Mouse (Mus musculus) adrenal gland, adult 18-20 months (tissue): ENCODE measurements around the gene Ccnl2. TPM values are rescaled to one million over a fixed set of nuclear protein-coding genes. Genes with fewer than 3 reads are reported as not detected.
"Not testable (repeated sequence)": the region's sequence is repeated elsewhere in the genome, so short reads cannot be mapped to it uniquely, and the experiment has no call there.

Experiments used
- DNase-seq, 2 experiments: peaks; one replicate each; pipeline ENCODE4 v3.0.0; 2021 to 2022; ENCODE audit warnings: low spot score in 2 of 2
- total RNA-seq, 2 experiments: library from RNA; stranded (reverse); gene quantifications; 1 replicate in 1 of 2; 2 replicates in 1 of 2; pipeline ENCODE4 v1.2.3; 2021

The Ccnl2 gene
- total RNA-seq, 2 experiments from 2014 or later = 112 to 146 TPM

- not testable (repeated sequence) for DNase-seq
These were observed 23.5 kb upstream of the Ccnl2 start for GRCm38 (mm10) chr4:155788833-155789232.

DNA sequence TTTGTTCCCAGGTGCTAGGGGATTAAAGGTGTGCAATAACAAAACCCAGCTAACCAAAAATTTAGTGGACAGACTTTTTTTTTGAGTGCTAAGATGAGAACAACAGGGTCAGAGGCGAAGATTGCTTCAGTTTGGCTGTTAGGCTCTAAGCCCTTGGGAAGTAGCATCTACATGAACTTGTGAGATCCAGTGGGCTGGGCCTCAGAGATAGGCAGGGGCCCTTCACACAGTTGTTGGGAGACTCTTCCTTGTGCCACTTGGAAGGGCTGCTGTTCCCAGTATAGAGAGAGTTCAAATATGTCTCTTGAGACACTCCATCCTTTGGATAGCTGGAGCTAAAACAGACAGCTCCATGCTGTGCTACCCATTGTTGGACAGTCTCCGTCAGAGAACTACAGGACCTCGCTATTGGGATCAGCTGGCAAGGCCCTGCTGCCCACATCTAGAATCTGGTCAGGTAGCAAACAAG, 22.2 kb upstream of the Ccnl2 start, which contains the start of gene Ankrd65:
Gene Ankrd65 (plus strand): TSS at position 419 of the 469 bp plus-strand sequence.
- no peak for DNase-seq

DNA sequence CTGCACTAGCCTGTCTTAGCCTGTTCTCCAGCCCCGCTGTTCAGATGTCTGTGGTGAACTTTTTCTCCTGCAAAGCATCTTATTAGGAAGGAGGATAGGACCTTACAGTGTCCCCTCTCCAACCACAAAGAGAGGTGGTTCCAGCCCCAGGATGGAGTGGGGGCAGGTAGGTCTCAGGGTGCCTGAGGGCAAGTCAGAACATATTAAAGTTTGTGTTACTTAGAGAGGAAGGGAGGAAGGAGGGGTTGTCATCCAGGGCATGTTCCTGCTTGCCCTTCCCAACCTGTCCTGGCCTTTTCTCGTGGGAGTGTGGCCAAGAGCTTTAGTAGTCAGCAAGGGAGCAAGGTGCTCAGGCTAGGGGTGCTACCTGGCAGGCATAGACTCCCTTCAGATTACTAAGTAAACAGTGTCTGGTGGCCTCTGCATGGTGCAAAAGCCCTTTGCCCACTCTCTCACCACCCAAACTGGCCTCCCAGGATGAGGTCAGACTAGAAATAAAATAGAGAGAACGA, 21.6 kb upstream of the Ccnl2 start:
- no peak for DNase-seq

DNA sequence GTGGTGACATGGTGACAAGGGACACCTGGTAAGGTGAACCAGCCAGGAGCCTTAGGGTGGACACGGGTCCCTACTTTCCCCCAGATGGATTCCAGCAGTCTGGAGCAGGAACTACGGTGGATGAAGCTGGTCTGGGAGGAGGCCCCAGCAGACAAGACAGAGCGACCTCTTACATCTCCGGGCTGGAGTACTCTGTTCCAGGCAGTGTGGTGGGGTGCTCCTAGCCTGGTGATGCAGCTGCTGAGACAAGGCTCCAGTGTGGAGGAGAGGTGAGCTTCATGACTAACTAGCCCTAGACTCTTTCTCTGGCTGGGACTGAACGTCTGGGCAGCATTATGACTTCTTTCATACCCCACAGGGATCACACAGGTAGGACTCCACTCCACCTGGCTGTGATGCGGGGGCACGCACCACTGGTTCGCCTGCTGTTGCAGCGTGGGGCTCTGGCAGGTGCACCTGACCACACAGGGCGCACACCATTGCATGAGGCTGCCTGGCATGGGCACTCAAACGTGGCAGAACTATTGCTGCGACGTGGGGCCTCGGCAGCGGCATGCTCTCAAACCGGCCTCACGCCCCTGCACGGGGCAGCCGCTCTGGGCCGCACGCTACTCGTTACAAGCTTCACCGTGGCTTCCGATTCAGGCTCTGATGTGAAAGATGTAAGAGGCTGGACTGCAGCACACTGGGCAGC, 20.9 kb upstream of the Ccnl2 start:
- DNase-seq = no peak

GRCm38 (mm10) chr4:155793730-155794129, 18.6 kb upstream of the Ccnl2 start:
- DNase-seq = no peak

DNA sequence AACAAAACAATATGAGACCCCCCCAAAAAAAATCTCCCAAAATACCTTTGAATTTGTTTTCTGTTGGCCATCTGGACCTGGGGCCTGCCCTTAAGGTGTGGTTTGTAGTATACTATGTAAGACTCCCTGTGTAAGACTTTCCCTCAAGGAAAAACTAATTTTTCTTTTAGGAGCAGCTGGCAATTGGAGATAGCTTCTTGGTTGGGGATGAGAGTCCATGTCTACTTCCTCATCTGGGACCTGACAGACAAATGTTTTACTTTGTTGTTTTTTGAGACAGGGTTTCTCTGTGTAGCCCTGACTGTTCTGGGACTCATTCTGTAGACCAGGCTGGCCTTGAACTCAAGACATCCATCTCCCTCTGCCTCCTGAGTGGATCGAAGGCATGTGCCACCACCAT, 10.2 kb upstream of the Ccnl2 start:
- no peak for DNase-seq

DNA sequence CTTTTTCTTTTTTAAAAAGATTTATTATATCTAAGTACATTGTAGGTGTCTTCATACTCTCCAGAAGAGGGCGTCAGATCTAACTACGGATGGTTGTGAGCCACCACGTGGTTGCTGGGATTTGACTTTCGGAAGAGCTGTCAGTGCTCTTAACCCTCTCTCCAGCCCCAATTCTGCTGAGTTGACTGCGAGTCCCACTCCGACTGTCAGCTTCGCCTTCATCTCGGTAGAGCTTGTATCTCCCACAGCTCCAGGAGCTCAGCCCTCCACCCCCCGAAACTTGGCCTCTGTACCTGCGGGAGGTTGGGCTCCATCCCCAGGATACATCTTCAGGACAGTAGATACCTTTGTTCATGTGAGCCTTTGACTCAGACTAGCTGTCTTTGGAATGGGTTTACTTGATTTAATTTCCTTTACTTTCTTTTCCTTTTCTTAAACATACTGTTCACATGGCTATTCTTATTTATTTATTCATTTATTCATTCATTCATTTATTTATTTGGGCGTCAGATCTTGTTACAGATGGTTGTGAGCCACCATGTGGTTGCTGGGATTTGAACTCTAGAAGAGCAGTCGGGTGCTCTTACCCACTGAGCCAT, 9.4 kb upstream of the Ccnl2 start, which contains the start of gene Mrpl20:
Gene Mrpl20 (plus strand): TSS at position 138 of the 599 bp plus-strand sequence.
- no peak for DNase-seq

GRCm38 (mm10) chr4:155803340-155804041, 8.8 kb upstream of the Ccnl2 start:
- DNase-seq = peak; percentile 97 to 98

GRCm38 (mm10) chr4:155807841-155808240, 4.4 kb upstream of the Ccnl2 start:
- DNase-seq = no peak

DNA sequence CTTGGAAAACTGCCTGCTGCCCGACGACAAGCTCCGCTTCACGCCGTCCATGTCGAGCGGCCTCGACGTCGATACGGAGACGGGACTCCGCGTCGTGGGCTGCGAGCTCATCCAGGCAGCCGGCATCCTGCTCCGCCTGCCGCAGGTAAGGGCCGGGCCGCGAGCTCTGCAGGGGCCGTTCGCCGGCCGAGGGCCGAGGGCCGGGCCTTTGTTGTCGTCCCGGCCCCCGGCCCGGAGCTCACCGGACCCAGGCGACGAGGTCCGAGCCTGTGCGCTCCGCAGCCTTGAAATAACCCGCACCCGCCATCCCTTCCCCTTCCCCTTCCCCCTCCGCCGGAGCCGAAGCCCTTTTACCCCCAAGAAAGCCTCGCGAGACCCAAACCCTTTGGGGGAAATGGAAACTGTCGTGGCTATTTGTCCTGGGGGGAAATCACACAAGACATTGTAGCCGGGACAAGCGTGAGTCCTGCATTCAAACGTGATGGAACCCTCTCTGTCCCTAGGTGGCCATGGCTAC, 434 bp downstream of the Ccnl2 start:
- DNase-seq = no peak

DNA sequence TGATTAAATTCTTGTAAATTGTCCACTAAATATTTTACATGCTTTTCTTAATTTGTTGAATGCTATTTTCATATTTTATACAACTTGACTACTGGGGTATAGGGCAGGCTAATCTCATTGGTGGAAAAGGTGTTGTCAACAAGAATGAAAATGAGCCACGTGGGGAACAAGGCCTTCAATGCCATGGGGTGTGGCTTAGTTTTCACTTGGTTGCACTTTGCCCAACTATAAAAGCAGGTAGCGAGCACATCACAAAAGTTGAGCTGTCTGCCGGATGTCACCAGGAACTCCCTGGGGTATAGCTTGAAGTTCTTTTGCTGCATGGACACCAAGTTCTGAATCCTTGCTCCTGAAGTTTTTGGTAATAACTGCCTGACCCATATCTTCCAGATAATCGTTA, 5.2 kb downstream of the Ccnl2 start:
- DNase-seq = no peak

- no peak for DNase-seq
These were observed 8.7 kb downstream of the Ccnl2 start for GRCm38 (mm10) chr4:155821025-155821424.

DNA sequence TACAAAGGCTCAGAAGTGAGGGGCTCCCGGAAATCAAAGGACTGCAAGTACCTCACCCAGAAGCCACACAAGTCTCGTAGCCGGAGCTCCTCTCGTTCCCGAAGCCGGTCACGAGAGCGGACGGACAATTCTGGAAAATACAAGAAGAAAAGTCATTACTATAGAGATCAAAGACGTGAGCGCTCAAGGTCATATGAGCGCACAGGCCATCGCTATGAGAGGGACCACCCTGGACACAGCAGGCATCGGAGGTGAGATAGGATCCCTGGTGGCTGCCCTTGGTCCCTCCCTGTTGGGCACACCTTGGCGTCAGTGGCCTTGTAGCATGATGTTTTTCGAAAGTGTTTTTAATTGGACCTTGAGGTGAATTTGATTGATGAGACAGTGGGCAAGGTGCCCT, 11.2 kb downstream of the Ccnl2 start:
- DNase-seq = no peak

DNA sequence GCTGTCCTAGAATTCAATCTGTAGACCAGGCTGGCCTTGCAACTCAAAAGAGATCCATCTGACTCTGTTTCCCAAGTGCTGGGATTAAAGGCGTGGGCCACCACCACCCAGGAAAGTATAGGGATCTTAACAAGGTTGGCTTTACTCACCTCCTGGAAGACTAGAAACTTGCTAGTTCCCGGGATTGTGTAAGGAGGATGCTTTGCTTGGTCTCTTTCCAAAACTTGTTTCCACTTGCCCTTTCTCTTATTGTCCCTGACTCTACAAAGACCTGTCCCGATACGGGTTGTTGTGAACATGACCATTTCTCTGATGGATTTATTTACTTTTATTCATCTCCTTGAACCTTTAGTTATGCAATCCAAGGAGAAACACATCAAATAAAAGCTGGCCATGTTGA, 17.6 kb downstream of the Ccnl2 start:
- no peak for DNase-seq

- no peak for DNase-seq
These were observed 18.3 kb downstream of the Ccnl2 start for GRCm38 (mm10) chr4:155830596-155830995.

- DNase-seq = peak; percentile 90 to 97
These were observed 19.0 kb downstream of the Ccnl2 start, which contains the start of gene Aurkaip1 for GRCm38 (mm10) chr4:155831205-155831766. Gene Aurkaip1, plus strand, starts transcription at chr4:155831272.

- no peak for DNase-seq
These were observed 19.5 kb downstream of the Ccnl2 start for GRCm38 (mm10) chr4:155831831-155832230.

GRCm38 (mm10) chr4:155832321-155832720, 20.0 kb downstream of the Ccnl2 start:
- DNase-seq = peak in 1 of 2 experiments; percentile 25

DNA sequence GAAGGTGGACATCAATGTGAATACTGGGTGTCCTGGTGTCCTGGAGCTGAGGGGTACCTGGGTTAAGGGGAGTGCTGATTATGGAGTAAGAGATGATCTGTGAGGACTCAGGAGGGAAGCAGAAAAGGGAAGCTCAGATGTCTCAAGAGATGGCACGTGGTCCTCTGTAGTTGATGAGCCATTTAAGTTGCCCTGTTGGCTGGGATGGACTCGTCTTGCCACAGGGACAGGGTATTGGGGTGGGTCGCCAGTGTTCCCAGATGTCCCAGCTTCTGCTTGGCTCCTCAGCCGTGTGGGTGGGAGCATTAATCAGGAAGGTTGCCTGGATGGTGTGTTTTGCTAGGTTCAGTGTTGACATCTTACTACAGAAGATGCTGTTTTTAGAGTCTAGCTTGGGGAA, 20.9 kb downstream of the Ccnl2 start:
- peak in 1 of 2 experiments; percentile 21 for DNase-seq

DNA sequence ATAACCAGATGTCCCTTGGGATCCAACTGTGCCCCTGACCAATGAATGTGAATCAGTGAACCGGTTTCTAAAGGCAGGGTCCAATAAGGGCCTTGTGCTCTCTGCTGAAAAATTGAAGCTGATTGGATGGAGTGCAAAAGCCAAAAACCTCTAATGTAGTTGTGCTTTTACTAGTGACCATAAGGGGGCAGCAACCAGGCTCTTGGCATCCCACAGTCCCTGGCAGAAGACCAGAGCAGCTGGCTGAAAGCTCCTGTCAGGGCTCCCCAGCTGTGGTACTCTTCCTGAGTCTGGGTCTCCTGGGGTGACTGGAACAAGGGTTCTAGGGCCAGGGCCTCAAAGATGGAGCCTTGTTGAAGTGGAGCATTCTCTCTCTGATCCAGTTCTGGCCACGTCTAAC, 21.5 kb downstream of the Ccnl2 start:
- DNase-seq = peak; percentile 64 to 67

DNA sequence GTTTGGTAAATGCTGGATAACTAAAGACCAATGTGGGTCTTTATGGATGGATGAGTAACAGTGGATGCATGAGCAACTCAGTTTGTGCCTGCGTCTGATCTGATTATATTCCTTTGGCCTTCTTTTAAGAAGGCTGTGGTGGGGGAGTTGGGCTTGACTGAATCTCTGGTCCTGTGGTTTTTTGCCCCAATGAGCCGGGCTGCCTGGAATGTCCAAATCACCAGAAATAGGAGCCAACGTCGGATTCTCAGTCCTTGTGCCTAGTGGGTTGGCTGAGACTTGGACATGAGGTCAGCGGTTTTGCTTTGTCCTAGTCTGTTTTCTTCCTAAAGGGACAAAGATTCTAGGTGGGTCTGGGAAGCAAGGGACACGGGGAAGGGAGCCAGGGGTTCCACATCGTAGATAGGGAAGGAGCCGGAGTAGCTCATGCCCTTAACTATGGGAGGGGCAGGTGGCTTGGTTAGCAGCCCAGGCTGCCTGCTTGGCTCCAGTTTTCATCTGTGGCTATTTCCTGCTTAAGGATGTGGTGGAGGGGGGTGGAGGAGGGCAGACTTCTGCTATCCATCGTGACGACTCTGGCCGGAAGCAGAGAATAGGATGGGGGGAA, 25.2 kb downstream of the Ccnl2 start:
- peak in 1 of 2 experiments; percentile 25 for DNase-seq
